Mouse (Mus musculus) hindbrain, embryonic 11.5 days (tissue): ENCODE results near the gene Dusp27. TPM values are rescaled to one million over a fixed set of nuclear protein-coding genes. Genes with fewer than 3 reads are reported as not detected.
"Not testable (repeated sequence)": the region's sequence is repeated elsewhere in the genome, so short reads cannot be mapped to it uniquely, and the experiment has no call there.

Experiments
- ATAC-seq: fragments of 200-750 bp; cut with Nextera tagmentation; 2 replicates; pipeline ENCODE4 v1.8.0; 2017; ENCODE audit warnings: mild to moderate bottlenecking, moderate TSS enrichment, moderate library complexity; ENCODE audit not compliant: low FRiP score
- DNase-seq: peaks from one replicate; pipeline ENCODE4 v3.0.0-alpha.2; 2015; ENCODE audit warnings: low spot score
- H3K27ac ChIP-seq: fragments of 300-500 bp; sonication (generic); 2 replicates; pipeline ENCODE4 v1.5.1; 2014; ENCODE audit warnings: mild to moderate bottlenecking, low read depth, low read length
- H3K27me3 ChIP-seq: fragments of 300-500 bp; sonication (generic); 2 replicates; pipeline ENCODE4 v1.6.1; 2014; ENCODE audit warnings: mild to moderate bottlenecking, low read length, moderate library complexity, mixed read lengths; ENCODE audit not compliant: control insufficient read depth, insufficient read depth
- H3K36me3 ChIP-seq: fragments of 300-500 bp; sonication (generic); 2 replicates; pipeline ENCODE4 v1.6.1; 2014; ENCODE audit warnings: mild to moderate bottlenecking, low read length, moderate library complexity, mixed read lengths; ENCODE audit not compliant: control insufficient read depth, insufficient read depth
- H3K4me1 ChIP-seq: fragments of 300-500 bp; sonication (generic); replicated peaks from 2 replicates; pipeline ENCODE4 v1.6.1; 2014; ENCODE audit warnings: low read length, mixed read lengths; ENCODE audit not compliant: control insufficient read depth, insufficient read depth
- H3K4me2 ChIP-seq: fragments of 300-500 bp; sonication (generic); replicated peaks from 2 replicates; pipeline ENCODE4 v1.6.1; 2014; ENCODE audit warnings: mild to moderate bottlenecking, low read depth, low read length
- H3K4me3 ChIP-seq: fragments of 300-500 bp; sonication (generic); 2 replicates; pipeline ENCODE4 v1.5.1; 2014; ENCODE audit warnings: low read depth, low read length
- H3K9ac ChIP-seq: fragments of 300-500 bp; sonication (generic); 2 replicates; pipeline ENCODE4 v1.6.1; 2014; ENCODE audit warnings: low read depth, low read length
- H3K9me3 ChIP-seq: fragments of 300-500 bp; sonication (generic); 2 replicates; pipeline ENCODE4 v1.6.1; 2016; ENCODE audit warnings: low read length; ENCODE audit not compliant: control insufficient read depth
- WGBS: fragments of 180-500 bp; shearing (Covaris S2); extraction: QIAGEN DNeasy Blood & Tissue Kit; methylation state at CpG from one replicate; pipeline ENCODE4 v1.1.7; 2014; 5-methylcytosine and 5-hydroxymethylcytosine counted together
- polyA plus RNA-seq: library from polyadenylated mRNA; unstranded; fragments of >200 nt; fragmentation: Nextera tagmentation; extraction: Ambion mirVana; gene quantifications from 2 replicates; pipeline ENCODE4 v1.2.1, GENCODE M21; 2014

The Dusp27 gene
- polyA plus RNA-seq, 1 experiment from 2014 or later = 2.2 TPM

DNA sequence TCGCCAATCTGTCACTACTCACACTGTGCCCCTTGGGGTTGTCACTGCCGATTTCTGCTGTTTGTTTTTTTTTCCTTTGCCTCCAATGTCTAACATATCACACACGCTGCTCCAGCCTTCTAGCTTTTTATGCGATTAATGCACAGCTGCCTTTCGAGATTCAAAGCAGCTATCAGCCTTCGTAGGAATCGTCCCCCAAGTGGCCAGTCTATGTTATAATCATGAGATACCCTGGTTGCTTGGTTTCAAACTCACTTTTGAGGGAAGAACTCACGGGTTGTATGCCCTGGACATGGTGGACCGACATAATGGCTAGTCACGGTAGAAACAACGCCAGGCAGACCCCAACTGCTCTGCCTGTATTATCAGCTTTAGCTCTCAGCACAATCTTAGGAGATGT, 23.6 kb upstream of the Dusp27 start:
- 68% methylated on average over 11 of the region's 11 CpGs for WGBS
- Histone ChIP-seq H3K4me2 (no peak overlapping the region), H3K4me1 (no peaks in the 10 kb centered on the region), H3K9ac (no peak overlapping the region), H3K36me3 (no peaks in the 10 kb centered on the region), H3K4me3 (no peak overlapping the region), H3K27ac (no peak overlapping the region), H3K27me3 (peaks cover 11% of the 10 kb centered on the region), H3K9me3 (no peaks in the 10 kb centered on the region)
- no peak for ATAC-seq
- peak; percentile 28 for DNase-seq

- peaks cover 7% of the 10 kb centered on the region for H3K27me3 ChIP-seq
- no peak overlapping the region for H3K4me3 ChIP-seq
- no peak overlapping the region for H3K27ac ChIP-seq
- H3K9me3 ChIP-seq = no peaks in the 10 kb centered on the region
- DNase-seq (no peak), ATAC-seq (no peak)
- H3K4me1 ChIP-seq = no peaks in the 10 kb centered on the region
- no peak overlapping the region for H3K9ac ChIP-seq
- WGBS = 83% methylated on average over 7 of the region's 7 CpGs
- no peak overlapping the region for H3K4me2 ChIP-seq
- H3K36me3 ChIP-seq = no peaks in the 10 kb centered on the region
These were observed 22.3 kb upstream of the Dusp27 start for GRCm38 (mm10) chr1:166150035-166150434.

DNA sequence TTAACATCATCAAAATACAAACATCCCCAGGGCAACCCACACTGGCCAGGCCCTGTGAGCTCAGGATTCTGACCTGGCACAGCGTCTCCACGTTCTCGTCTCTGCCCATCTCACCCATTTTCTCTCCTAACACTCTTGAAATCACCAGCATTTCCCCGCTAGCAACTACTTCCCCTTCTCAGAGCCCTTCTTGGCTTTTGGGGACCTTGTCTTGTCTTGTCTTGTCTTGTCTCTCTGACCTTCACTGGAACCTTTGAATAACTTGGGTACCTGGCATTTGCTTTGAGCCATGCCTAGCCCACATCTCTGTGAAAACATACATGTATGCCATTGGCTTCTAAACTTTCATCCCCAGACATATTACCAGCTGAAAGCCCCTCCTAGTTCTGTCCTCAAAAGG, 21.7 kb upstream of the Dusp27 start:
- 93% methylated on average over 4 of the region's 4 CpGs for WGBS
- Histone ChIP-seq H3K9ac (no peak overlapping the region), H3K9me3 (no peaks in the 10 kb centered on the region), H3K27ac (no peak overlapping the region), H3K27me3 (peaks cover 1% of the 10 kb centered on the region; the same call in 1 of the 2 replicates), H3K4me2 (no peak overlapping the region), H3K4me3 (no peak overlapping the region), H3K4me1 (no peaks in the 10 kb centered on the region), H3K36me3 (no peaks in the 10 kb centered on the region)
- DNase-seq = no peak
- no peak for ATAC-seq

DNA sequence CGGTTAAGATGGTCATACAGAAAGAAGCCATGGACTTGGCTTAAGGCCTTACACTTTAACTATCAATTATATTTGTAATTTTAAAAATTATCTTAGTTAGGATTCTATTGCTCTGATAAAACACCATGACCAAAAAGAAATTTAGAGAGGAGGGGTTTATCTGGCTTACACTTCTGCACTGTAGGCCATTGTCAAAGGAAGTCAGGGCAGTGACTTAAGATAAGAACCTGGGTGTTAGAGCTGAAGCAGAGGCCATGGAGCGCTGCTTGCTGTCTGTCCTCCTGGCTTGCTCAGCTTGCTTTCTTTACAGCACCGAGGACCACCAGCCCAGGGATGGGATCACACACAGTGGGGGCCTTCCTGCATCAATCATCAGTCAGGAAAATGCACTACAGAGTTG, 19.9 kb upstream of the Dusp27 start:
- no peaks in the 10 kb centered on the region for H3K9me3 ChIP-seq
- no peak overlapping the region for H3K4me3 ChIP-seq
- no peak overlapping the region for H3K27ac ChIP-seq
- no peak overlapping the region for H3K9ac ChIP-seq
- H3K36me3 ChIP-seq = no peaks in the 10 kb centered on the region
- ATAC-seq (no peak), DNase-seq (no peak)
- no peaks in the 10 kb centered on the region for H3K27me3 ChIP-seq
- WGBS = 76% methylated on average over 3 of the region's 3 CpGs
- no peaks in the 10 kb centered on the region for H3K4me1 ChIP-seq
- no peak overlapping the region for H3K4me2 ChIP-seq

DNA sequence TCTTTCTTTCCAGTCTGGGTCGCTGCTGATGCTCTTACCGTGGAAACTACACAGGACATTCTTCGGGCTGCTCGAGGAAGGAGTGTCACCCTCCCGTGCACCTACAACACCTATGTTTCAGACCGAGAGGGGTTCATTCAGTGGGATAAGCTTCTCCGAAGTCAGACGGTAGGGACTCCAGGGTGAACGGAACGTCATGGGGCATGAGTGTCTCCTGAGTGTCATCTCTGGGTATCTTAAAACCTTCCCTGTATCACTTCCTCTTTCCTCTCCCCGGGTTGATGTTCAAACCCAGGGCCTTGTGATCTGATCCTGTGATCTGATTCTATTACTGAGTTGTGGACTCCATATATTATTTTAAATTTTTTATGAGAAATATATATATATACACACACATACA, 18.9 kb upstream of the Dusp27 start:
- Histone ChIP-seq H3K4me3 (no peak overlapping the region), H3K27ac (no peak overlapping the region), H3K4me2 (no peak overlapping the region), H3K9ac (no peak overlapping the region), H3K36me3 (no peaks in the 10 kb centered on the region), H3K9me3 (no peaks in the 10 kb centered on the region), H3K4me1 (no peaks in the 10 kb centered on the region), H3K27me3 (no peaks in the 10 kb centered on the region)
- ATAC-seq (no peak), DNase-seq (no peak)
- WGBS = 91% methylated on average over 11 of the region's 11 CpGs

DNA sequence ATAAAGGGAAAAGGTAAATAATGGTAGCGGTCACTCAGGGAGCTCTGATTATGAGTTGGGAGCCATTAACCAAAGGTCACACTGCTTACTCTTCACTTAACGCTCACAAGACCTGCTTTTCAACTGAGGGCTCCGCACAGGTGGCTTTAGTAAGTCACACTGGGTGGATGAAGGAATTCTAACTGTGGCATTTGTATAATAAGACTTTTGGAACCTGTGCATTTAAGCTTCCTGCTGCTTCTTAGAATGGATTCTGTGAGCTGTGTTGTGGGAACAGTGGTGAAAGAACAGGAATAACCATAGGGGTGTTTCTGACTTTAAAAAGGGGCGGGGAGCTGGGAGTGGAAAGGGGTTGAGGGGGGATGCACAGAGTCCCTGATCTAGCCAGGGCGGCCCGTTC, 14.6 kb upstream of the Dusp27 start:
- H3K27ac ChIP-seq = no peak overlapping the region
- no peak for ATAC-seq
- no peak overlapping the region for H3K4me3 ChIP-seq
- no peaks in the 10 kb centered on the region for H3K27me3 ChIP-seq
- H3K9me3 ChIP-seq = no peaks in the 10 kb centered on the region
- H3K36me3 ChIP-seq = no peaks in the 10 kb centered on the region
- H3K4me1 ChIP-seq = no peaks in the 10 kb centered on the region
- H3K9ac ChIP-seq = no peak overlapping the region
- 82% methylated on average over 6 of the region's 6 CpGs for WGBS
- no peak overlapping the region for H3K4me2 ChIP-seq
- DNase-seq = no peak

DNA sequence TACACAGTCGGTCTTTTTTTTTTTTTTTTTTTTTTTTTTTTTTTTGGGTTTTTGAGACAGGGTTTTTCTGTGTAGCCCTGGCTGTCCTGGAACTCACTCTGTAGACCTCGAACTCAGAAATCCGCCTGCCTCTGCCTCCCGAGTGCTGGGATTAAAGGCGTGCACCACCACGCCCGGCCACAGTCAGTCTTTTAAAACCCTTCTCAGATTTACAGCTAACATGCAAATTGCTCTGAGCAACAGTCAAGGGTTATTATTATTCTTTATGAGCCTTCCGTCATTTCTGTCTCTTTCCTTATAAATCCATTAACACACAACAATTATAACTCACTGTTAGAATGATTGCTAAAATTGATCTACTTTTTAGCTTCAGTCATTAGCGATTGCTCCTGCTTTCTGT, 14.1 kb upstream of the Dusp27 start:
- not testable (repeated sequence) for H3K4me3 ChIP-seq, DNase-seq, H3K27me3 ChIP-seq, H3K4me2 ChIP-seq, H3K27ac ChIP-seq, H3K36me3 ChIP-seq, ATAC-seq, H3K9ac ChIP-seq, H3K4me1 ChIP-seq, H3K9me3 ChIP-seq
- WGBS = 87% methylated on average over 9 of the region's 9 CpGs

- no peak for DNase-seq
- no peaks in the 10 kb centered on the region for H3K4me1 ChIP-seq
- no peak overlapping the region for H3K4me3 ChIP-seq
- H3K36me3 ChIP-seq = no peaks in the 10 kb centered on the region
- no peak overlapping the region for H3K27ac ChIP-seq
- no peak overlapping the region for H3K4me2 ChIP-seq
- WGBS = 58% methylated on average over 4 of the region's 4 CpGs
- H3K9me3 ChIP-seq = no peaks in the 10 kb centered on the region
- H3K27me3 ChIP-seq = no peaks in the 10 kb centered on the region
- no peak for ATAC-seq
- H3K9ac ChIP-seq = no peak overlapping the region
These were observed 12.0 kb upstream of the Dusp27 start for GRCm38 (mm10) chr1:166139620-166140184.

DNA sequence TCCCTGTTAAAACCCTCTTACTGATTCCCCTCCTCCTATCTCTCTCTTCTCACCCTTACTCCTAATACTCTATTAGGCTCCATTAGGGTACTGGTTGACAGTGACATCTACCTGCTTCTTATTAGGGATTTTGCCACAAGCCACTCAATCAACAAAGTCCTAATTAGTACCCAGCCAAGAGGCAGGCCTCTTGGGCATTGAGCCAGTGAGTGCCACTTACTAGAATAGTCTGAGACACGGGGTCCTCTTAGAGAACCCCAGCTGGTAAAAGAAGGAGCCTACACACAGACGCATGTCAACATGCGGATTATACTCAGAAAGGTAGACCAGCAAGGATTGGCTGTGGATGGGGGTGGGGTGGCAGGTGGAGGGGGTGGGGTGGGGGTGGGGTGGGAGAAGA, 11.4 kb upstream of the Dusp27 start:
- H3K27me3 ChIP-seq = no peaks in the 10 kb centered on the region
- WGBS = 87% methylated on average over 3 of the region's 3 CpGs
- no peaks in the 10 kb centered on the region for H3K9me3 ChIP-seq
- H3K4me3 ChIP-seq = no peak overlapping the region
- no peak for ATAC-seq
- H3K9ac ChIP-seq = no peak overlapping the region
- H3K27ac ChIP-seq = no peak overlapping the region
- H3K36me3 ChIP-seq = no peaks in the 10 kb centered on the region
- H3K4me2 ChIP-seq = no peak overlapping the region
- no peak for DNase-seq
- H3K4me1 ChIP-seq = no peaks in the 10 kb centered on the region
